Mouse (Mus musculus) embryonic facial prominence, embryonic 14.5 days (tissue): Measurements from ENCODE around the gene Sema5a. TPM values are rescaled to one million over a fixed set of nuclear protein-coding genes. Genes with fewer than 3 reads are reported as not detected.
"Not testable (repeated sequence)": the region's sequence is repeated elsewhere in the genome, so short reads cannot be mapped to it uniquely, and the experiment has no call there.

ENCODE experiments used
- ATAC-seq: fragments of 200-750 bp; cut with Nextera tagmentation; 2 replicates; pipeline ENCODE4 v1.8.0; 2017; ENCODE audit warnings: low read depth, moderate number of reproducible peaks, moderate TSS enrichment
- DNase-seq: peaks from one replicate; pipeline ENCODE4 v3.0.0-alpha.2; 2015; ENCODE audit warnings: low spot score
- H3K27ac ChIP-seq: fragments of 300-500 bp; sonication (generic); replicated peaks from 2 replicates; pipeline ENCODE4 v1.5.1; 2014; ENCODE audit warnings: low read depth, mild to moderate bottlenecking, low read length, moderate library complexity
- H3K27me3 ChIP-seq: fragments of 300-500 bp; sonication (generic); replicated peaks from 2 replicates; pipeline ENCODE4 v1.6.1; 2014; ENCODE audit warnings: low read length; ENCODE audit not compliant: control insufficient read depth, insufficient read depth
- H3K36me3 ChIP-seq: fragments of 300-500 bp; sonication (generic); 2 replicates; pipeline ENCODE4 v1.6.1; 2014; ENCODE audit warnings: low read length, mixed read lengths; ENCODE audit not compliant: control insufficient read depth, insufficient read depth
- H3K4me1 ChIP-seq: fragments of 300-500 bp; sonication (generic); 2 replicates; pipeline ENCODE4 v1.6.1; 2014; ENCODE audit warnings: antibody characterized with exemption, low read length; ENCODE audit not compliant: control insufficient read depth, insufficient read depth
- H3K4me2 ChIP-seq: fragments of 300-500 bp; sonication (generic); 2 replicates; pipeline ENCODE4 v1.6.1; 2014; ENCODE audit warnings: low read depth, mild to moderate bottlenecking, low read length, moderate library complexity, mixed read lengths
- H3K4me3 ChIP-seq: fragments of 300-500 bp; sonication (generic); 2 replicates; pipeline ENCODE4 v1.5.1; 2014; ENCODE audit warnings: low read depth, mild to moderate bottlenecking, low read length
- H3K9ac ChIP-seq: fragments of 300-500 bp; sonication (generic); 2 replicates; pipeline ENCODE4 v1.6.1; 2014; ENCODE audit warnings: low read depth, mild to moderate bottlenecking, low read length, moderate library complexity, mixed read lengths
- H3K9me3 ChIP-seq: fragments of 300-500 bp; sonication (generic); 2 replicates; pipeline ENCODE4 v1.6.1; 2016; ENCODE audit warnings: low read length; ENCODE audit not compliant: control insufficient read depth
- WGBS: fragments of 180-500 bp; shearing (Covaris S2); extraction: QIAGEN DNeasy Blood & Tissue Kit; methylation state at CpG from one replicate; pipeline ENCODE4 v1.1.7; 2014; 5-methylcytosine and 5-hydroxymethylcytosine counted together
- polyA plus RNA-seq: library from polyadenylated mRNA; unstranded; fragments of >200 nt; fragmentation: Nextera tagmentation; extraction: Ambion mirVana; gene quantifications from 2 replicates; pipeline ENCODE4 v1.2.1, GENCODE M21; 2014

Sema5a gene
- polyA plus RNA-seq, result 26.7 and 27.6 TPM in 2 replicates

GRCm38 (mm10) chr15:32244344-32244955 is at the start of gene Sema5a:
TSS of gene Sema5a (plus strand) at chr15:32244810.
- Histone ChIP-seq H3K36me3 (peaks cover 14% of the 10 kb centered on the region), H3K4me1 (peaks cover 19% of the 10 kb centered on the region; the same call in 1 of the 2 replicates), H3K4me2 (peak within 1 kb of the TSS; percentile 91), H3K9me3 (no peaks in the 10 kb centered on the region), H3K9ac (peak within 1 kb of the TSS; percentile 78), H3K27me3 (no peaks in the 10 kb centered on the region), H3K4me3 (peak within 1 kb of the TSS; percentile 74), H3K27ac (peak within 1 kb of the TSS; percentile 86)
- ATAC-seq (peak; percentile 96), DNase-seq (peak; percentile 95)
- under 1% methylated on average over 12 of the region's 45 CpGs for WGBS

- H3K27ac ChIP-seq, result no peak overlapping the region
- H3K9ac ChIP-seq, result no peak overlapping the region
- H3K36me3 ChIP-seq, result no peaks in the 10 kb centered on the region
- 77% methylated on average over 9 of the region's 9 CpGs for WGBS
- DNase-seq (no peak), ATAC-seq (no peak)
- no peak overlapping the region for H3K4me2 ChIP-seq
- no peak overlapping the region for H3K4me3 ChIP-seq
- peaks cover 8% of the 10 kb centered on the region; the same call in 1 of the 2 replicates for H3K4me1 ChIP-seq
- H3K9me3 ChIP-seq, result no peaks in the 10 kb centered on the region
- no peaks in the 10 kb centered on the region for H3K27me3 ChIP-seq
These were observed 46.5 kb upstream of the Sema5a start for GRCm38 (mm10) chr15:32198076-32198475.

- H3K9ac ChIP-seq, result no peak overlapping the region
- ATAC-seq, result no peak
- 39% methylated on average over 5 of the region's 5 CpGs for WGBS
- H3K27ac ChIP-seq, result no peak overlapping the region
- no peak overlapping the region for H3K4me3 ChIP-seq
- H3K27me3 ChIP-seq, result no peaks in the 10 kb centered on the region
- peak; percentile 59 for DNase-seq
- H3K9me3 ChIP-seq, result no peaks in the 10 kb centered on the region
- no peak overlapping the region for H3K4me2 ChIP-seq
- H3K4me1 ChIP-seq, result peaks cover 8% of the 10 kb centered on the region; the same call in 1 of the 2 replicates
- H3K36me3 ChIP-seq, result no peaks in the 10 kb centered on the region
These were observed 46.0 kb upstream of the Sema5a start for GRCm38 (mm10) chr15:32198561-32198960.

- H3K4me3 ChIP-seq, result no peak overlapping the region
- H3K27me3 ChIP-seq, result no peaks in the 10 kb centered on the region
- WGBS, result 70% methylated on average over 5 of the region's 5 CpGs
These were observed 41.4 kb upstream of the Sema5a start for GRCm38 (mm10) chr15:32203242-32203641.

GRCm38 (mm10) chr15:32204908-32205307 is 39.7 kb upstream of the Sema5a start:
- Histone ChIP-seq H3K9ac (no peak overlapping the region), H3K4me3 (no peak overlapping the region), H3K27me3 (no peaks in the 10 kb centered on the region), H3K27ac (no peak overlapping the region), H3K4me1 (no peaks in the 10 kb centered on the region), H3K36me3 (no peaks in the 10 kb centered on the region), H3K4me2 (no peak overlapping the region), H3K9me3 (no peaks in the 10 kb centered on the region)
- WGBS, result 84% methylated on average over 10 of the region's 10 CpGs
- ATAC-seq, result no peak
- no peak for DNase-seq

More at GRCm38 (mm10) chr15:32203242-32203641, 41.4 kb upstream of the Sema5a start:
- Histone ChIP-seq H3K9ac (no peak overlapping the region), H3K4me1 (peaks cover 4% of the 10 kb centered on the region; the same call in 1 of the 2 replicates), H3K9me3 (no peaks in the 10 kb centered on the region), H3K27ac (no peak overlapping the region), H3K36me3 (no peaks in the 10 kb centered on the region), H3K4me2 (no peak overlapping the region)
- no peak for ATAC-seq
- no peak for DNase-seq

- not testable (repeated sequence) for H3K27ac ChIP-seq, H3K27me3 ChIP-seq, H3K9ac ChIP-seq, ATAC-seq, H3K4me1 ChIP-seq, DNase-seq, H3K4me2 ChIP-seq, H3K9me3 ChIP-seq, H3K4me3 ChIP-seq, H3K36me3 ChIP-seq
- 88% methylated on average over 10 of the region's 10 CpGs for WGBS
These were observed 29.9 kb upstream of the Sema5a start for GRCm38 (mm10) chr15:32214687-32215086.

- Histone ChIP-seq H3K36me3 (no peaks in the 10 kb centered on the region), H3K9me3 (no peaks in the 10 kb centered on the region), H3K27me3 (no peaks in the 10 kb centered on the region), H3K4me1 (no peaks in the 10 kb centered on the region), H3K4me2 (no peak overlapping the region), H3K27ac (no peak overlapping the region), H3K9ac (no peak overlapping the region), H3K4me3 (no peak overlapping the region)
- 80% methylated on average over 7 of the region's 7 CpGs for WGBS
- ATAC-seq (no peak), DNase-seq (no peak)
These were observed 21.6 kb upstream of the Sema5a start for GRCm38 (mm10) chr15:32223028-32223427.

GRCm38 (mm10) chr15:32225394-32225793 is 19.2 kb upstream of the Sema5a start:
- no peaks in the 10 kb centered on the region for H3K9me3 ChIP-seq
- H3K27ac ChIP-seq, result no peak overlapping the region
- no peak overlapping the region for H3K4me2 ChIP-seq
- no peaks in the 10 kb centered on the region for H3K27me3 ChIP-seq
- DNase-seq (no peak), ATAC-seq (no peak)
- no peaks in the 10 kb centered on the region for H3K36me3 ChIP-seq
- WGBS, result 84% methylated on average over 3 of the region's 3 CpGs
- H3K9ac ChIP-seq, result no peak overlapping the region
- H3K4me1 ChIP-seq, result no peaks in the 10 kb centered on the region
- no peak overlapping the region for H3K4me3 ChIP-seq

- Histone ChIP-seq H3K9ac (no peak overlapping the region), H3K4me1 (no peaks in the 10 kb centered on the region), H3K9me3 (no peaks in the 10 kb centered on the region), H3K4me2 (no peak overlapping the region), H3K36me3 (no peaks in the 10 kb centered on the region), H3K4me3 (no peak overlapping the region), H3K27ac (no peak overlapping the region), H3K27me3 (no peaks in the 10 kb centered on the region)
- ATAC-seq (no peak), DNase-seq (no peak)
- 81% methylated on average over 6 of the region's 6 CpGs for WGBS
These were observed 18.2 kb upstream of the Sema5a start for GRCm38 (mm10) chr15:32226381-32226780.
